Mouse (Mus musculus) liver, embryonic 14.5 days (tissue): Measurements from ENCODE around the gene Fer1l4.

Experiments used
- CTCF ChIP-seq: IDR thresholded peaks from 2 replicates; pipeline ENCODE4 v1.5.1; 2016; ENCODE audit warnings: antibody characterized with exemption, low read depth, control low read depth
- EP300 ChIP-seq: IDR thresholded peaks from 2 replicates; pipeline ENCODE4 v1.6.1; 2016; ENCODE audit warnings: antibody characterized with exemption, low read depth

- TF ChIP-seq CTCF (no peak), EP300 (no peak)
These were observed 27.6 kb upstream of the Fer1l4 start for GRCm38 (mm10) chr2:156080391-156080790.
